Mouse (Mus musculus) hindbrain, postnatal 0 days (tissue): Measurements from ENCODE around the gene Atp1a4. TPM values are rescaled to one million over a fixed set of nuclear protein-coding genes. Genes with fewer than 3 reads are reported as not detected.

Source experiments
- ATAC-seq: fragments of 200-750 bp; cut with Nextera tagmentation; 2 replicates; pipeline ENCODE4 v1.8.0; 2017; ENCODE audit warnings: mild to moderate bottlenecking, moderate TSS enrichment, moderate library complexity
- DNase-seq: peaks from one replicate; pipeline ENCODE4 v3.0.0-alpha.2; 2015; ENCODE audit warnings: low spot score
- H3K27ac ChIP-seq: fragments of 300-500 bp; sonication (generic); 2 replicates; pipeline ENCODE4 v1.5.1; 2014; ENCODE audit warnings: mild to moderate bottlenecking
- H3K27me3 ChIP-seq: fragments of 300-500 bp; sonication (generic); 2 replicates; pipeline ENCODE4 v1.6.1; 2014; ENCODE audit warnings: low read length, mixed read lengths; ENCODE audit not compliant: insufficient read depth
- H3K36me3 ChIP-seq: fragments of 300-500 bp; sonication (generic); 2 replicates; pipeline ENCODE4 v1.6.1; 2014; ENCODE audit warnings: low read length, mixed read lengths; ENCODE audit not compliant: insufficient read depth
- H3K4me1 ChIP-seq: fragments of 300-500 bp; sonication (generic); 2 replicates; pipeline ENCODE4 v1.6.1; 2014; ENCODE audit warnings: antibody characterized with exemption, low read length, mixed read lengths; ENCODE audit not compliant: insufficient read depth
- H3K4me2 ChIP-seq: fragments of 300-500 bp; sonication (generic); 2 replicates; pipeline ENCODE4 v1.6.1; 2014; ENCODE audit warnings: low read depth, mild to moderate bottlenecking, low read length, moderate library complexity, mixed read lengths
- H3K4me3 ChIP-seq: fragments of 300-500 bp; sonication (generic); 2 replicates; pipeline ENCODE4 v1.5.1; 2014; ENCODE audit warnings: low read length
- H3K9ac ChIP-seq: fragments of 300-500 bp; sonication (generic); replicated peaks from 2 replicates; pipeline ENCODE4 v1.6.1; 2014; ENCODE audit warnings: mild to moderate bottlenecking, low read length, moderate library complexity, mixed read lengths
- H3K9me3 ChIP-seq: fragments of 300-500 bp; sonication (generic); 2 replicates; pipeline ENCODE4 v1.6.1; 2016; ENCODE audit warnings: low read length, mixed read lengths
- CTCF ChIP-seq: IDR thresholded peaks from 2 replicates; pipeline ENCODE4 v1.5.1; 2016; ENCODE audit warnings: antibody characterized with exemption, control low read depth, low read depth
- WGBS: fragments of 180-500 bp; shearing (Covaris S2); extraction: QIAGEN DNeasy Blood & Tissue Kit; methylation state at CpG from one replicate; pipeline ENCODE4 v1.1.7; 2014; 5-methylcytosine and 5-hydroxymethylcytosine counted together
- polyA plus RNA-seq: library from polyadenylated mRNA; unstranded; fragments of >200 nt; fragmentation: Nextera tagmentation; extraction: Ambion mirVana; gene quantifications from 2 replicates; pipeline ENCODE4 v1.2.1, GENCODE M21; 2015
- total RNA-seq: library from RNA; depleted of rRNA; stranded (reverse); fragments of >200 nt; gene quantifications from 2 replicates; pipeline ENCODE4 v1.2.3, GENCODE M21; 2014

The Atp1a4 gene
- total and polyA plus RNA-seq, 2 experiments from 2014 or later: 0.05 to 0.10 TPM

GRCm38 (mm10) chr1:172213771-172214170, 44.4 kb downstream of the Atp1a4 start:
- WGBS: 21% methylated on average over 4 of the region's 4 CpGs
- H3K4me2 ChIP-seq: no peak overlapping the region
- no peaks in the 10 kb centered on the region for H3K36me3 ChIP-seq
- no peaks in the 10 kb centered on the region for H3K27me3 ChIP-seq
- no peak overlapping the region; the same call in 1 of the 2 replicates for H3K27ac ChIP-seq
- no peak overlapping the region for H3K4me3 ChIP-seq
- no peak for TF ChIP-seq CTCF
- no peaks in the 10 kb centered on the region for H3K9me3 ChIP-seq
- ATAC-seq: no peak
- H3K4me1 ChIP-seq: peaks cover 9% of the 10 kb centered on the region
- no peak overlapping the region for H3K9ac ChIP-seq
- no peak for DNase-seq

DNA sequence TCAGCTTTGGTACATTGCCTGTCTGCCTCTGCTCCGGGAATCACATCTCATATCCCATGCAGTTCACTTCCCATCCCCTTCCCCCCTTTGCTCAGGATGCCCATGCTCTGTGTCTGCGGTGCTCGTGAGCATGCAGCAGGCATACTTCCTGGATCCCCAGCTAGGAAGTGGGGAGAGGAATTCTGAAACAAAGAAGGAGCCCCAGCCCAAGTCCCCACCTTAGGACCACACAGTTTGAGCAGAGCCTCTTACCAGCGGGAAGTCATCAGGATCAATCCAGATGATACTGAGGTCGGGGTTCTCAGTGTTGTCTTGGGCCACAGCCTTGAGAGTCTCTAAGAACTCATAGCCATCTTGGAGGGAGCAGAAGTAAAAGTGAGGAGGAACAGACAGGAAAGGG, 45.4 kb downstream of the Atp1a4 start:
- Histone ChIP-seq H3K9ac (no peak overlapping the region), H3K4me3 (no peak overlapping the region), H3K27ac (no peak overlapping the region), H3K9me3 (no peaks in the 10 kb centered on the region), H3K4me1 (peaks cover 9% of the 10 kb centered on the region), H3K27me3 (no peaks in the 10 kb centered on the region), H3K4me2 (no peak overlapping the region), H3K36me3 (no peaks in the 10 kb centered on the region)
- DNase-seq: no peak
- ATAC-seq: no peak
- WGBS: 37% methylated on average over 5 of the region's 5 CpGs
- no peak for TF ChIP-seq CTCF

- ATAC-seq: peak; percentile 4
Measured at GRCm38 (mm10) chr1:172207111-172207584, 51.1 kb downstream of the Atp1a4 start.

GRCm38 (mm10) chr1:172206141-172206917, 51.9 kb downstream of the Atp1a4 start, which contains the start of gene Pea15a:
Gene Pea15a (minus strand): TSS chr1:172206804.
- DNase-seq (peak; percentile 87), ATAC-seq (peak; percentile 75)
- TF ChIP-seq CTCF: no peak
- Histone ChIP-seq H3K4me2 (peak within 1 kb of the TSS; percentile 95), H3K4me1 (peaks cover 49% of the 10 kb centered on the region), H3K27me3 (no peaks in the 10 kb centered on the region), H3K9ac (peak within 1 kb of the TSS; percentile 95), H3K27ac (peak within 1 kb of the TSS; percentile 98), H3K9me3 (no peaks in the 10 kb centered on the region), H3K4me3 (peak within 1 kb of the TSS; percentile 77), H3K36me3 (no peaks in the 10 kb centered on the region)
- under 1% methylated on average over 38 of the region's 40 CpGs for WGBS

More at GRCm38 (mm10) chr1:172207111-172207584, 51.1 kb downstream of the Atp1a4 start:
- Histone ChIP-seq H3K27ac (peak overlapping the region; percentile 98), H3K9ac (peak overlapping the region; percentile 95; the same call in 1 of the 2 replicates), H3K4me3 (peak overlapping the region; percentile 77), H3K36me3 (no peaks in the 10 kb centered on the region), H3K27me3 (no peaks in the 10 kb centered on the region), H3K4me1 (peaks cover 41% of the 10 kb centered on the region), H3K4me2 (peak overlapping the region; percentile 95), H3K9me3 (no peaks in the 10 kb centered on the region)
- TF ChIP-seq CTCF: no peak
- DNase-seq: peak; percentile 57
- WGBS: 10% methylated on average over 7 of the region's 7 CpGs

DNA sequence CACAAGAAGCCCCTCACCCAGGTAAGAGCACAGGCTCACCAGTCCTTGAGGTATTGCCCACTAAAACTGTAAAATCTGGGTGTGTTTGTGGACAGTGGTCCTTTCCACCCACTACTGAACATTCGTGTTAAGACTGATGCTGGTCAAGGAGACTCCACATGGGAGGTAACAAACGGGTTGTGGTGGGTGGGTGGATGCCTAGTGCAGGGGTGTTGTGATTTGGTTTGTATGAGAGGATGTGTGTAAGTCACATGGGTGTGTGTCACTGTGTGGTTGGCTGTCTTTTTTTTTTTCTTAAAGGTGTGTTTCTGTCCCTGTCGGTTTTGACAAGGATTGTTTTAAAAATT, 52.5 kb downstream of the Atp1a4 start:
- TF ChIP-seq CTCF: no peak
- Histone ChIP-seq H3K4me3 (peak overlapping the region; percentile 77), H3K4me1 (peaks cover 54% of the 10 kb centered on the region), H3K27me3 (no peaks in the 10 kb centered on the region), H3K36me3 (no peaks in the 10 kb centered on the region), H3K9me3 (no peaks in the 10 kb centered on the region), H3K9ac (peak overlapping the region; percentile 95), H3K4me2 (peak overlapping the region; percentile 95), H3K27ac (peak overlapping the region; percentile 98)
- peak; percentile 46 for DNase-seq
- WGBS: 0% methylated on average over 3 of the region's 3 CpGs
- peak; percentile 24; the same call in 1 of the 2 replicates for ATAC-seq

GRCm38 (mm10) chr1:172204814-172205740, 53.1 kb downstream of the Atp1a4 start:
- 11% methylated on average over 15 of the region's 15 CpGs for WGBS
- H3K4me2 ChIP-seq: peak overlapping the region; percentile 95
- peak overlapping the region; percentile 98 for H3K27ac ChIP-seq
- H3K36me3 ChIP-seq: peaks cover 3% of the 10 kb centered on the region; the same call in 1 of the 2 replicates
- H3K4me1 ChIP-seq: peaks cover 59% of the 10 kb centered on the region
- peak; percentile 1; the same call in 1 of the 2 replicates for ATAC-seq
- TF ChIP-seq CTCF: no peak
- peak overlapping the region; percentile 95 for H3K9ac ChIP-seq
- H3K4me3 ChIP-seq: peak overlapping the region; percentile 77
- H3K9me3 ChIP-seq: no peaks in the 10 kb centered on the region
- peak; percentile 65 for DNase-seq
- H3K27me3 ChIP-seq: no peaks in the 10 kb centered on the region
